Mouse (Mus musculus) thymus, postnatal 25 days (tissue): Measurements from ENCODE around the gene Abcc9.

Experiments
- DNase-seq: peaks from one replicate; pipeline ENCODE4 v3.0.0; 2022

Abcc9 gene

DNA sequence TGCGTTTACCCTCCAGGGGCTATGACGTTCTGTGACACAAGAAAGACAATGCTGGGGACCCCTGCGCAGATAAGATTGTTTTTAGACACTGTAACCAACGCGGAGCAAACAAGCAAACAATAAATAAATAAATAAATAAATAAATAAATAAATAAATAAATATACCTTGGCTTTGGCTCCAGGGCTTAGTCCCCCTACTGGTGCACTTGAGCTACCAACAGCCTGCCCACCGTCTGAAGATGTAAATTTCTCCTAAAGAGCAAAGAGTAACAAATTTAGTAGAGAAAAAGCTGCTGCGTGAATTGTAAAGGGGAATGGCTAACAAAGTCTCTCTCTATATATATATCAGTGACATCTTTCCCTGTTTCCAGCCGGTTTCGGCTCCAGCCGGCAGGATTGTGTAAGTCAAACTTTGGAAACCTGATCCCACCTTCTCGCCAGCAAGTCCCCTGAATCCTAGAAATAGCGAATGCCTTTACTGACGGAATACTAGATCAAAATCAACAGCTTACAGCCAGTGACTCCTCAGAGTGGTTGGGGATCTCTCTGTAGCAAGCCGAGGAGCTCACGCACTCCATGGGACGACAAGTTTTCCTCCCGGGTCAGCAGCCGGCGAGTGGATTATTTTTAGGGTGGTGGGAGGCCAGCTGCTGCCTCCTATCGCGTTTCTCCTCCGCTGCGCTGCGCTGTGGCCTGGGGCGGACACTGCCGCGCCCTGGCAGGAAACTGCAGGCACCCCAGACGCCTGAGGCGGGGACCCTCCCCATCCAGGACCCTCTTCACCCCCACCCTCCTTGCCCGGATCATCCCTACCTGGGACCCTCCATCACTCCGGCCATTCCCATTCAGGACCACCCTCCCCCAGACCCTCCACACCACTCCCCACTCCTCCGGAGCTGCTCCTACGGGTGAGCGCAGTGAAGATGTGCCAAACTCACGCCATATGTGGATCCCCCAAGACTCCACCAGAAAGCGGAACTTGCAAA is at the start of gene Abcc9:
Gene Abcc9, minus strand, starts transcription at position 664 of the 986 bp plus-strand sequence.
- no peak for DNase-seq

DNA sequence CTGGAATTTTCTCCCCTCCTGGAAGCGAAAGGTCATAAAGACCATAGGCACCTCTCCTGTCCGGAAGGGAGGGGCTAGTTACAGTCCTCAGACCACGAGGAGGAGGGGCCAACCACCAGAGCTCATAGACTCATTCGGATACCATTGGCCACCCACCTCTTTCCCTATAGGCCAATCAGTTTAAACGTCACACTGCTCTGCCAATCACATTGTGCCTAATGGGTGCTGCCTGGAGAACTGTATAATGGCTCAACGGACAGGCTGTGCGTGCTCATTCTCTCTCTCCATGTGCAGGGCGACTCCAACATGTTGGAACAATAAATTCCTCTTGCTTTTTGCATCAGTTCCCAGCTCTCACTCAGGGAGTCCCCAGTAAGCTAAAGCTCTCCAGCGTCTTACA is 49.2 kb upstream of the Abcc9 start:
- no peak for DNase-seq

DNA sequence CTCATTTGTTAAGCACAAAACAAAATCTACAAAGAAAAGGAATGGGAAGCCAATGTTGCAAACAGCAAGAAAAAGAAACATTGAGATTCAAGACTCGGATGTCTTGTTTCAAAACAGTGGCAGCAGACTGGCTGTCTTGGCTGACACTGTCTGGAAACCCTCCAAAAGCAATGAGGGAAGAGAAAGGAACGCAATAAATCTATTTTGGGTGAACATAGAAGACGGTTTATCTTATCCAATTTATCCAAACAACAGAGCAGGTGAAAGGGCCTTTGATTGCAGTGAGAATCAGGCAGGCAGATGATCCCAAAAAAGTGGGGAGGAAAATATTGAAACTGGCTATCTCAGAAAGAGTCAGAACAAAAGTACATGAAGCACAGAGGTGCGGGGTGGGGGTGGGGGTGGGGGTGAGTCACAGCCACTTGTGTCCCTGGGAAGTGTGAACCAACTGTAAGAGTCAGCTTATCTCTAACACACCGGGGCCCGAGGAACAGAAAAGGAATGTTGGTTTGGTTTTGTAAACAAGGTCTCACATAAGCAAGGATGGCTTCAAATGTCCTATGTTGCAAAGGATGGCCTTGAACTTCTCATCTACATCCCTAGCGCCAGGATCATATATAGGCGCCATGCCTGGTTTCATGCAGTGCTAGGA is 46.1 kb upstream of the Abcc9 start:
- no peak for DNase-seq

- no peak for DNase-seq
Measured at GRCm38 (mm10) chr6:142747165-142747564, 45.0 kb upstream of the Abcc9 start.

GRCm38 (mm10) chr6:142746765-142747164 is 44.6 kb upstream of the Abcc9 start:
- no peak for DNase-seq

- no peak for DNase-seq
Measured at GRCm38 (mm10) chr6:142745484-142745883, 43.4 kb upstream of the Abcc9 start.

DNA sequence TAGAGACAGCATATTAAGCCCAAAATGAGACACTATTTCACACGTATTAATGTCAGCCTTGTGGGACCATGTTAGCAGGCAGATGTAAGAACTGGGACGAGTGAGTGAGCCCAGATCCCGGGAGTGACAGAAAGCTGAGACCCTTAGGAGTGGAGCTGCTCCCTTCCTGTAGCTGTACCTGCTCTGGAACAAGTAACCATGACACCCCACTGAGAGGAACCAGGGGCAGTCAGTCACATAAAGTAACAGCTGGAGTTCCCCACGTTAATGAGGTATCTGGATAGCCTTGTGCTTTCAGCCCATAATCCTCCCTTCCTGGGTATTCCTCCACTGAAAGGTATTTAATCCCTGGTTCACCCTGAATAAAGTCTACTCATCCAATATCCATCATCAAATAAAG is 41.1 kb upstream of the Abcc9 start:
- no peak for DNase-seq

GRCm38 (mm10) chr6:142741763-142742162 is 39.6 kb upstream of the Abcc9 start:
- no peak for DNase-seq

DNA sequence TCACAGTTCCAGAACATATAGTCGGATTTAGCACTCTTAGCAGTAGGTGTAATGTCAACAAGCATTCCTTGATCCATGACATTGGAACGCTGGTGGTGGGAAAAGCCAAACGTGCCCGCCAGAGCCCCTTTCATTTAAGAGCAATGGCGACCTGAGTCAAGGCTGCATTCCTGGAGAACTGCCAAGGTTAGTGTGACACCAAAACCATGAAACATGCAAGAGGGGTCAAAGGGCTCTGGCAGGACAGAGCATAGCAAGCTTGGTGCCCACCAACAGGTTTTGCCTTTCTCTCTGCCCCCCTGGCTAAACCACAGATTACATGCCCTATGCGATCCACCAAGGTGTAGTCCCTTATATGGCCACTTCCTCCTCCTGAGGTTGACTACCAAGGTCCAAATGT is 36.5 kb upstream of the Abcc9 start:
- no peak for DNase-seq

GRCm38 (mm10) chr6:142738225-142738624 is 36.1 kb upstream of the Abcc9 start:
- no peak for DNase-seq

DNA sequence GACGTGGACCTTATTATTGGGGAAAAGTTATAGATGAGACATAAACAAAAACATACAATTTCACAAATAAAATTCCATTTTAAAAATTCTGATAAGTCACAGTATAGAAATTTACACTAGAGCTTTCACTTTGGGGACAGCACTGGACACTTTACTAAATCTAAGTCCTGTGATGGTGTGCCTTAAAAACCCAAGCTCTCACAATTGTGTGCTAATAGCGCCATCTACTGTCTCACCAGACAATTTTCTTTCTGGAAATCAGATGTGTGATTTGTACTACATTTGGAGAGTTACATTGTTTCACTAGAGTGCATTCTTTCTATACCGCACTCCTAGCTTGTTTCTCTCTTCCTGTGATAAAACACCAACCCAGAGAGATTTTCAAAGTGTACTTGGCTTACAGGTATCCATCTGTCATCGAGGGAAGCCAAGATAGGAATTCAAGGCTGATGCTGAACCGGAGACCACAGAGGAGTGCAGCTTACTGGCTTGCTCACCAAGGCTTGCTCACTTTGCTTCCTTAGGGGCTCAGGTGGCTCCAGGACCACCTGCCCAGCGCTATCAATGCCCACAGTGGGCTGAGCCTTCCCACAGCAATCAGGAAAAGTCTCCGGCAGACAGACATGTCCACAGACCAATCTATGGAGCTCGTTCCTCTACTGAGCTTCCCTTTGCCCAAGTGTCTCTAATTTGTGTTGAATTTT is 33.3 kb upstream of the Abcc9 start:
- DNase-seq: no peak

GRCm38 (mm10) chr6:142732567-142733290 is 30.6 kb upstream of the Abcc9 start:
- DNase-seq: no peak

- no peak for DNase-seq
Measured at GRCm38 (mm10) chr6:142726032-142726431, 23.9 kb upstream of the Abcc9 start.

GRCm38 (mm10) chr6:142721731-142722130 is 19.6 kb upstream of the Abcc9 start:
- DNase-seq: no peak

DNA sequence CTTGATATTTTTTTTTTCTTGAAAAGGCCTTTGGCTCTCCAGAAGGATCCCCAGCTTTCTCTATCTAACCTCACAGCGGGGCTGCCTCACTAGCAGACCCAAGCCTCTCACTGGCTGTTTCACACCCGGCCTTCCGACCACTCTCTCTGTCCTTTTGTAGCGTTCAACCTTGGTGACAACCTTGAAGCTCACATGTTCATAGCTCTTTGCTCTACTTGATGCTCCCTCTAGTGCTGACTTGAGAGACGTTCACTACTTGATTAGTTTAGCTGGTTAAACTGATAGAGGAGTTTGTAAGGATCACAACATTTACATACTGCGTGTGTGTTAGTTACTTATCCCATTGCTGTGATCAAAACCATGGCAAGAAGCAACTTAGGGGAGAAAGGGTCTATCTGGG is 18.5 kb upstream of the Abcc9 start:
- no peak for DNase-seq

GRCm38 (mm10) chr6:142718167-142718566 is 16.1 kb upstream of the Abcc9 start:
- DNase-seq: no peak

- no peak for DNase-seq
Measured at GRCm38 (mm10) chr6:142717186-142717585, 15.1 kb upstream of the Abcc9 start.

DNA sequence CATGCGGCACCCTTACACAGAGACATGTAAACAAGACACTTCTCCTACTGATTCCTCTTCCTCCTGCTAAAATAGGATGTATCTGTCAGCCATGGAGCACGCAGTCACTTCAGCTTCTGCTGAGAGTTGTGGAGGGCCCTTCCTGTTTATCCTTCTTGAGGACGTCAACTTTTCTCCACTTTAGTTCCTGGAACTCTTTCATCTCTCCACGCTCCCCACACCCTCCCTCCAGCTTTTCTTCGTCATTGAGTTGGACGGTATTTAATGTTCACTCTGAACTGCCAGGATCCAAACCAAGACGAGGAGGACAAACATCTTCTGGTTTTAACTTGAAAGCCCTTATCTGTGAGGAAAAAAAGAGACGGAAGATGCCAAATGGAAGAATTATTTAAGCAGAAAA is 12.9 kb upstream of the Abcc9 start:
- no peak for DNase-seq

- no peak for DNase-seq
Measured at GRCm38 (mm10) chr6:142711106-142711505, 9.0 kb upstream of the Abcc9 start.

DNA sequence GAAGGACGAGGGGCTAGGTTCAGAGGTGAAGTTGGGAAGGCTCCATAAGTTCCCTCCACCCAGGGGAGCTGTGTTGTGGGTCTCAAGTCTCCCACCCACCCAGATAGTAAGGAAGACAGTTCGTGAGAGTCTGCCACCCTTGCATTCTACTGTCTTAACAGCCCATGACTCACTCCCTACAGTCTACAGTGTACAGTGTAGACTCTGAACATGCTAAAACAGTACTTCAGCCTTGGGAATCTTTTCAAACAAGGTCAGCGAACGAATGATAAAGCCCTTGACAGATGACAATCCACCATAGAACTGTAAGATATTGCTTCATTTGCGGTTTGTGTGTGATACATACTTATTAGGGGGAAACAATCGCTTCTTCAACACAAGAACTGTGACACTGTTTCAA is 8.6 kb upstream of the Abcc9 start:
- no peak for DNase-seq

DNA sequence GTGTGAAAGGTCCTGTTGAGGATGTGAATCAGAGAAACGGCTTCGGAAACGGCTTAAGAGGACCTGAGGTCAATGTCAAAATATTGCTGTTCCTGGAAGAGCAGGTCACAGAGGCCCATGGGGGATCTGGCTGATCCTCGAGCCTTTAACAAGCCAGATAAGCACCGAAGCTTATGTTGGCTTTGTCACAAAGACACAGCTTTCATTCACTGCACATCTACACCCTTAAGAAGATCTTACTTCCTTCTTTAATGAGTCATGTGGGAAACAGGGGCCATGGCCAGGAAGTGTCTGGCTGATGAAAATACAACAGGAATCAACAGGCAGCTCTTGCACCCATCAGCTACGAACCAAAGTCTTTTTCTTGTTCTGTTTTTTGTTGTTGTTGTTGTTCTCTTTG is 6.3 kb upstream of the Abcc9 start:
- DNase-seq: no peak

GRCm38 (mm10) chr6:142706688-142707087 is 4.6 kb upstream of the Abcc9 start:
- DNase-seq: peak; percentile 13

DNA sequence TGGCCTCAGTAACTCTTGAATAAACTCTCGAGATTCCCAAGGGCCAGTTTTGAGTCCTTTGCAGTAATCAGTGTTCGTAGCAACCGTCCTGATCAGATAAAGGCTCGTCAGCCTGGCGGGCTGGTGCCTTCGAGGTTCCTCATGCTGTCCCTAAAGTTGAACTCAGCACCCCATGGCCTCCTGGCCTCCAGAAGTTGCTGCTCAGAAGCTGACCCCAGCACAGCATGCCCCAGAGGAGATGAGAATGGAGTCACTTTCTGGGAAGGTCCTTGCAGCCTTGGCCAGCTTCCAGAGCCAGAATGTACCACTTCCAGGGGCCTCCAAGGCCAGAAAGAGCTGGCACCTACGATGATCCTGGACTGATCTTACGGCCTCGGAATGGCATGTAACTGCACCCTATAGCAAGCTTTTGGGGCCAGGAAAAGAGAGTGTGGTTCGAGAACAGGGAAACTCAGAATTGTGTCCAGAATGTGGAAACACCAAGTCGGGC is 1.4 kb upstream of the Abcc9 start:
- no peak for DNase-seq
